In genomic region chr7:80214459-80214858, GRCm38 (mm10) we compare ENCODE assay signal across 20 mouse cellular contexts. TPM values are rescaled to one million over a fixed set of nuclear protein-coding genes. Genes with fewer than 3 reads are reported as not detected.
DNase-seq lines count a peak whose midpoint lies in the region; ATAC-seq and TF ChIP-seq lines count a peak whose summit lies in the region.
"Had no signal": no experiment of that assay in that cellular context is flagged by ENCODE, and none has a peak within 500 bp of the region (broad histone marks: within the 10 kb centered on the region; RNA-seq: fewer than 3 reads in every experiment).

No protein-coding gene starts in this region.

- peaks cover 16% of the 10 kb centered on the region for H3K4me1 ChIP-seq in heart, embryonic 12.5 days (replicated peaks)
- H3K4me1 ChIP-seq in heart, embryonic 10.5 days = peaks cover 11% of the 10 kb centered on the region
- H3K4me1 ChIP-seq in midbrain, embryonic 15.5 days = peaks cover 9% of the 10 kb centered on the region; the same call in 1 of the 2 replicates
- no peaks in the 10 kb centered on the region for H3K4me1 ChIP-seq in midbrain, postnatal 0 days (ENCODE audit: insufficient read depth, low read length)
- H3K4me1 ChIP-seq in forebrain, embryonic 14.5 days (ENCODE audit: control insufficient read depth, insufficient read depth, low read length) = peaks cover 4% of the 10 kb centered on the region; the same call in 1 of the 2 replicates

- no peaks in the 10 kb centered on the region for H3K9me3 ChIP-seq in heart, embryonic 12.5 days (replicated peaks)
- H3K9me3 ChIP-seq in heart, embryonic 10.5 days = no peaks in the 10 kb centered on the region
- no peaks in the 10 kb centered on the region for H3K9me3 ChIP-seq in midbrain, embryonic 15.5 days
- H3K9me3 ChIP-seq in midbrain, postnatal 0 days (ENCODE audit: low read length) = no peaks in the 10 kb centered on the region
- H3K9me3 ChIP-seq in forebrain, embryonic 14.5 days (replicated peaks; ENCODE audit: control insufficient read depth, low read length) = no peaks in the 10 kb centered on the region
- H3K9me3 ChIP-seq: embryonic facial prominence, embryonic 12.5 days; intestine, embryonic 15.5 days had no signal

- 82% methylated on average over 8 of the region's 8 CpGs for WGBS in heart, embryonic 12.5 days
- 81% methylated on average over 8 of the region's 8 CpGs for WGBS in heart, embryonic 10.5 days
- 69% methylated on average over 8 of the region's 8 CpGs for WGBS in midbrain, embryonic 15.5 days
- WGBS in midbrain, postnatal 0 days = 77% methylated on average over 8 of the region's 8 CpGs
- WGBS in forebrain, embryonic 14.5 days = 78% methylated on average over 8 of the region's 8 CpGs

- H3K9ac ChIP-seq in heart, embryonic 12.5 days = 0 out of 2 replicates have a peak overlapping the region, but pooled peaks have one; percentile 24
- H3K9ac ChIP-seq in midbrain, embryonic 15.5 days = no peak overlapping the region
- no peak overlapping the region for H3K9ac ChIP-seq in midbrain, postnatal 0 days (replicated peaks; ENCODE audit: low read length, poor library complexity, severe bottlenecking)
- peak overlapping the region; percentile 56; the same call in 1 of the 2 replicates for H3K9ac ChIP-seq in forebrain, embryonic 14.5 days (ENCODE audit: low read length)
- H3K9ac ChIP-seq: embryonic facial prominence, embryonic 12.5 days; intestine, embryonic 15.5 days had no signal

- TF ChIP-seq CTCF in midbrain, postnatal 0 days (IDR thresholded peaks at IDR 0.05) = no peak

- no peak for DNase-seq in heart, embryonic 10.5 days (ENCODE audit: low spot score)
- DNase-seq in midbrain, postnatal 0 days (ENCODE audit: low spot score) = no peak
- DNase-seq in forebrain, embryonic 14.5 days (ENCODE audit: low spot score) = no peak
- DNase-seq in splenic B cell, adult 2 months (ENCODE audit: low read depth, low spot score) = peak; percentile 67
- DNase-seq in kidney, adult 18-20 months = no peak
- DNase-seq: cerebellum, postnatal 25 days; gastrocnemius, postnatal 10 days; heart, postnatal 36 days; layer of hippocampus, adult 9-11 months; lung, adult 18-20 months; thymus, postnatal 25 days had no signal

- H3K4me3 ChIP-seq in heart, embryonic 12.5 days = no peak overlapping the region
- H3K4me3 ChIP-seq in heart, embryonic 10.5 days = no peak overlapping the region
- H3K4me3 ChIP-seq in midbrain, embryonic 15.5 days = no peak overlapping the region
- H3K4me3 ChIP-seq in midbrain, postnatal 0 days (ENCODE audit: low read depth, low read length) = no peak overlapping the region
- H3K4me3 ChIP-seq in forebrain, embryonic 14.5 days (ENCODE audit: low read depth, low read length) = no peak overlapping the region
- H3K4me3 ChIP-seq: embryonic facial prominence, embryonic 12.5 days; intestine, embryonic 15.5 days had no signal

- H3K4me2 ChIP-seq in heart, embryonic 12.5 days = no peak overlapping the region
- H3K4me2 ChIP-seq in midbrain, embryonic 15.5 days = no peak overlapping the region
- no peak overlapping the region for H3K4me2 ChIP-seq in midbrain, postnatal 0 days (ENCODE audit: low read depth, low read length, poor library complexity, severe bottlenecking)
- no peak overlapping the region for H3K4me2 ChIP-seq in forebrain, embryonic 14.5 days (ENCODE audit: low read length)
- H3K4me2 ChIP-seq: embryonic facial prominence, embryonic 12.5 days; heart, embryonic 11.5 days; intestine, embryonic 15.5 days had no signal

- H3K36me3 ChIP-seq in heart, embryonic 12.5 days = peaks cover 47% of the 10 kb centered on the region
- H3K36me3 ChIP-seq in heart, embryonic 10.5 days = peaks cover 56% of the 10 kb centered on the region
- peaks cover 32% of the 10 kb centered on the region for H3K36me3 ChIP-seq in midbrain, embryonic 15.5 days (replicated peaks)
- H3K36me3 ChIP-seq in midbrain, postnatal 0 days (ENCODE audit: insufficient read depth, low read length) = peaks cover 27% of the 10 kb centered on the region
- H3K36me3 ChIP-seq in forebrain, embryonic 14.5 days (ENCODE audit: control insufficient read depth, insufficient read depth, low read length) = peaks cover 54% of the 10 kb centered on the region
- peaks cover 8% of the 10 kb centered on the region for H3K36me3 ChIP-seq in splenic B cell, adult 2 months (ENCODE audit: control insufficient read depth, insufficient read depth, low read length, poor library complexity, severe bottlenecking)

- no peaks in the 10 kb centered on the region for H3K27me3 ChIP-seq in heart, embryonic 12.5 days (replicated peaks)
- no peaks in the 10 kb centered on the region for H3K27me3 ChIP-seq in heart, embryonic 10.5 days (ENCODE audit: insufficient read depth, poor library complexity, severe bottlenecking)
- H3K27me3 ChIP-seq in midbrain, embryonic 15.5 days (replicated peaks) = no peaks in the 10 kb centered on the region
- no peaks in the 10 kb centered on the region for H3K27me3 ChIP-seq in midbrain, postnatal 0 days (ENCODE audit: insufficient read depth, low read length)
- no peaks in the 10 kb centered on the region for H3K27me3 ChIP-seq in forebrain, embryonic 14.5 days (replicated peaks; ENCODE audit: control insufficient read depth, insufficient read depth, low read length)
- H3K27me3 ChIP-seq in splenic B cell, adult 2 months (ENCODE audit: control insufficient read depth, insufficient read depth, low read length, poor library complexity, severe bottlenecking) = no peaks in the 10 kb centered on the region
- H3K27me3 ChIP-seq: embryonic facial prominence, embryonic 12.5 days; intestine, embryonic 15.5 days had no signal

- no peak for ATAC-seq in heart, embryonic 12.5 days (ENCODE audit: insufficient number of reproducible peaks, low FRiP score)
- no peak for ATAC-seq in midbrain, embryonic 15.5 days (replicated peaks)
- no peak for ATAC-seq in midbrain, postnatal 0 days (ENCODE audit: low FRiP score)
- ATAC-seq in forebrain, embryonic 14.5 days = no peak

- H3K27ac ChIP-seq in heart, embryonic 12.5 days (ENCODE audit: poor library complexity, severe bottlenecking) = no peak overlapping the region
- no peak overlapping the region for H3K27ac ChIP-seq in heart, embryonic 10.5 days
- peak overlapping the region; percentile 58; the same call in 1 of the 2 replicates for H3K27ac ChIP-seq in midbrain, embryonic 15.5 days
- H3K27ac ChIP-seq in midbrain, postnatal 0 days (ENCODE audit: low read depth, low read length) = no peak overlapping the region; the same call in 1 of the 2 replicates
- peak overlapping the region; percentile 81; the same call in 1 of the 2 replicates for H3K27ac ChIP-seq in forebrain, embryonic 14.5 days (ENCODE audit: low read depth, low read length)
- H3K27ac ChIP-seq: intestine, embryonic 15.5 days; kidney, postnatal 0 days; macrophage; stomach, postnatal 0 days had no signal

RNA-seq across cellular contexts. Expression of gene Cib1, which starts 18.2 kb away (rescaled TPM):
- 43.4 and 47.3 TPM in 2 replicates for polyA plus RNA-seq in heart, embryonic 12.5 days (2016; fragmentation: Nextera tagmentation; extraction: Ambion mirVana)
- 61.9 and 74.9 TPM in 2 replicates for polyA plus RNA-seq in heart, embryonic 10.5 days (2016; fragmentation: Nextera tagmentation; extraction: Ambion mirVana)
- 28.5 and 29.7 TPM in 2 replicates for polyA plus RNA-seq in midbrain, embryonic 15.5 days (2015; fragmentation: Nextera tagmentation; extraction: Ambion mirVana)
- total RNA-seq in midbrain, postnatal 0 days (2014; rRNA removed) = 15.2 and 22.3 TPM in 2 replicates
- polyA plus RNA-seq in midbrain, postnatal 0 days (2015; fragmentation: Nextera tagmentation; extraction: Ambion mirVana) = 30.6 and 33.7 TPM in 2 replicates
- 32.7 and 38.5 TPM in 2 replicates for polyA plus RNA-seq in forebrain, embryonic 14.5 days (2014; fragmentation: Nextera tagmentation; extraction: Ambion mirVana)

RNA-seq across cellular contexts. Expression of gene Gdpgp1, which starts 18.2 kb away (rescaled TPM):
- 3.6 and 3.9 TPM in 2 replicates for polyA plus RNA-seq in heart, embryonic 12.5 days (2016; fragmentation: Nextera tagmentation; extraction: Ambion mirVana)
- polyA plus RNA-seq in heart, embryonic 10.5 days (2016; fragmentation: Nextera tagmentation; extraction: Ambion mirVana) = 5.2 and 5.8 TPM in 2 replicates
- 4.5 and 5.3 TPM in 2 replicates for polyA plus RNA-seq in midbrain, embryonic 15.5 days (2015; fragmentation: Nextera tagmentation; extraction: Ambion mirVana)
- total RNA-seq in midbrain, postnatal 0 days (2014; rRNA removed) = 5.9 and 7.4 TPM in 2 replicates
- 2.5 and 2.8 TPM in 2 replicates for polyA plus RNA-seq in midbrain, postnatal 0 days (2015; fragmentation: Nextera tagmentation; extraction: Ambion mirVana)
- polyA plus RNA-seq in forebrain, embryonic 14.5 days (2014; fragmentation: Nextera tagmentation; extraction: Ambion mirVana) = 2.1 and 2.7 TPM in 2 replicates

RNA-seq across cellular contexts. Expression of gene Sema4b, which starts 27.8 kb away (rescaled TPM):
- 10.3 and 10.7 TPM in 2 replicates for polyA plus RNA-seq in heart, embryonic 12.5 days (2016; fragmentation: Nextera tagmentation; extraction: Ambion mirVana)
- polyA plus RNA-seq in heart, embryonic 10.5 days (2016; fragmentation: Nextera tagmentation; extraction: Ambion mirVana) = 7.8 and 8.9 TPM in 2 replicates
- polyA plus RNA-seq in midbrain, embryonic 15.5 days (2015; fragmentation: Nextera tagmentation; extraction: Ambion mirVana) = 26.9 and 27.0 TPM in 2 replicates
- total RNA-seq in midbrain, postnatal 0 days (2014; rRNA removed) = 40.3 and 43.7 TPM in 2 replicates
- polyA plus RNA-seq in midbrain, postnatal 0 days (2015; fragmentation: Nextera tagmentation; extraction: Ambion mirVana) = 26.3 and 29.2 TPM in 2 replicates
- polyA plus RNA-seq in forebrain, embryonic 14.5 days (2014; fragmentation: Nextera tagmentation; extraction: Ambion mirVana) = 11.6 and 12.8 TPM in 2 replicates

RNA-seq across cellular contexts. Expression of gene Ttll13, which starts 31.7 kb away (rescaled TPM):
- 0.26 and 0.37 TPM in 2 replicates for polyA plus RNA-seq in heart, embryonic 12.5 days (2016; fragmentation: Nextera tagmentation; extraction: Ambion mirVana)
- polyA plus RNA-seq in heart, embryonic 10.5 days (2016; fragmentation: Nextera tagmentation; extraction: Ambion mirVana) = 0.54 and 0.84 TPM in 2 replicates
- 2.1 and 2.9 TPM in 2 replicates for polyA plus RNA-seq in midbrain, embryonic 15.5 days (2015; fragmentation: Nextera tagmentation; extraction: Ambion mirVana)
- 1.2 and 1.6 TPM in 2 replicates for total RNA-seq in midbrain, postnatal 0 days (2014; rRNA removed)
- 2.4 and 3.2 TPM in 2 replicates for polyA plus RNA-seq in midbrain, postnatal 0 days (2015; fragmentation: Nextera tagmentation; extraction: Ambion mirVana)
- polyA plus RNA-seq in forebrain, embryonic 14.5 days (2014; fragmentation: Nextera tagmentation; extraction: Ambion mirVana) = 0.87 and 1.2 TPM in 2 replicates
- polyA plus RNA-seq: C2C12 had no signal

RNA-seq across cellular contexts. Expression of gene Ngrn, which starts 46.6 kb away (rescaled TPM):
- 43.0 and 43.4 TPM in 2 replicates for polyA plus RNA-seq in heart, embryonic 12.5 days (2016; fragmentation: Nextera tagmentation; extraction: Ambion mirVana)
- 45.7 and 47.2 TPM in 2 replicates for polyA plus RNA-seq in heart, embryonic 10.5 days (2016; fragmentation: Nextera tagmentation; extraction: Ambion mirVana)
- 72.9 and 74.5 TPM in 2 replicates for polyA plus RNA-seq in midbrain, embryonic 15.5 days (2015; fragmentation: Nextera tagmentation; extraction: Ambion mirVana)
- total RNA-seq in midbrain, postnatal 0 days (2014; rRNA removed) = 50.9 and 76.4 TPM in 2 replicates
- 80.6 and 84.8 TPM in 2 replicates for polyA plus RNA-seq in midbrain, postnatal 0 days (2015; fragmentation: Nextera tagmentation; extraction: Ambion mirVana)
- 71.2 and 71.8 TPM in 2 replicates for polyA plus RNA-seq in forebrain, embryonic 14.5 days (2014; fragmentation: Nextera tagmentation; extraction: Ambion mirVana)

Comparison
In these comparisons a context has a peak if more than half of its experiments do, and no peak if none do; other contexts are left out.
1. H3K27ac ChIP-seq: peak in midbrain, embryonic 15.5 days (single experiment) and forebrain, embryonic 14.5 days (single experiment); none in heart, embryonic 12.5 days (single experiment), heart, embryonic 10.5 days (single experiment) and midbrain, postnatal 0 days (single experiment).
2. H3K9ac ChIP-seq: peak in heart, embryonic 12.5 days (single experiment) and forebrain, embryonic 14.5 days (single experiment); none in midbrain, embryonic 15.5 days (single experiment) and midbrain, postnatal 0 days (single experiment).